Mouse (Mus musculus): ENCODE measurements around the gene Kif26b. TPM values are rescaled to one million over a fixed set of nuclear protein-coding genes. Genes with fewer than 3 reads are reported as not detected.

Gene Kif26b
- polyA plus RNA-seq, 1 experiment from 2014 or later, result 8.8 TPM

- Histone ChIP-seq H3K9me3 (no peaks in the 10 kb centered on the region), H3K36me3 (0 out of 2 replicates have a peak, but pooled peaks cover 2% of the 10 kb centered on the region), H3K4me2 (no peak overlapping the region), H3K4me3 (no peak overlapping the region), H3K27me3 (replicated peaks) (no peaks in the 10 kb centered on the region), H3K9ac (no peak overlapping the region), H3K4me1 (peaks cover 14% of the 10 kb centered on the region), H3K27ac (replicated peaks) (no peak overlapping the region)
- WGBS, result 79% methylated on average over 1 of the region's 1 CpGs
- ATAC-seq (ENCODE audit: extremely low read depth, insufficient number of reproducible peaks, low FRiP score, low TSS enrichment), result no peak
These were observed 321.6 kb downstream of the Kif26b start for GRCm38 (mm10) chr1:178850569-178850968.

GRCm38 (mm10) chr1:178854936-178855335, 326.0 kb downstream of the Kif26b start:
- Histone ChIP-seq H3K36me3 (0 out of 2 replicates have a peak, but pooled peaks cover 2% of the 10 kb centered on the region), H3K4me3 (no peak overlapping the region), H3K9me3 (no peaks in the 10 kb centered on the region), H3K4me1 (peaks cover 14% of the 10 kb centered on the region; the same call in 1 of the 2 replicates), H3K9ac (no peak overlapping the region), H3K27ac (replicated peaks) (no peak overlapping the region), H3K4me2 (no peak overlapping the region), H3K27me3 (replicated peaks) (no peaks in the 10 kb centered on the region)
- ATAC-seq (ENCODE audit: extremely low read depth, insufficient number of reproducible peaks, low FRiP score, low TSS enrichment), result no peak
- WGBS, result 78% methylated on average over 4 of the region's 4 CpGs

- ATAC-seq (ENCODE audit: extremely low read depth, insufficient number of reproducible peaks, low FRiP score, low TSS enrichment), result no peak
- WGBS, result 63% methylated on average over 6 of the region's 6 CpGs
These were observed 327.0 kb downstream of the Kif26b start for GRCm38 (mm10) chr1:178855974-178856373.

GRCm38 (mm10) chr1:178860671-178861391, 331.9 kb downstream of the Kif26b start:
- Histone ChIP-seq H3K27ac (replicated peaks) (no peak overlapping the region), H3K4me3 (no peak overlapping the region), H3K9me3 (no peaks in the 10 kb centered on the region), H3K36me3 (peaks cover 31% of the 10 kb centered on the region), H3K27me3 (replicated peaks) (no peaks in the 10 kb centered on the region), H3K4me2 (no peak overlapping the region), H3K4me1 (peaks cover 10% of the 10 kb centered on the region; the same call in 1 of the 2 replicates), H3K9ac (no peak overlapping the region)
- no peak for ATAC-seq (ENCODE audit: extremely low read depth, insufficient number of reproducible peaks, low FRiP score, low TSS enrichment)
- WGBS, result 69% methylated on average over 8 of the region's 8 CpGs

More at GRCm38 (mm10) chr1:178855974-178856373, 327.0 kb downstream of the Kif26b start:
- peaks cover 8% of the 10 kb centered on the region; the same call in 1 of the 2 replicates for H3K36me3 ChIP-seq
- no peak overlapping the region for H3K9ac ChIP-seq
- H3K4me2 ChIP-seq, result no peak overlapping the region
- H3K27me3 ChIP-seq (replicated peaks), result no peaks in the 10 kb centered on the region
- H3K4me3 ChIP-seq, result no peak overlapping the region
- peaks cover 14% of the 10 kb centered on the region; the same call in 1 of the 2 replicates for H3K4me1 ChIP-seq
- no peak overlapping the region for H3K27ac ChIP-seq (replicated peaks)
- no peaks in the 10 kb centered on the region for H3K9me3 ChIP-seq

GRCm38 (mm10) chr1:178861392-178861762, 332.5 kb downstream of the Kif26b start:
- no peak overlapping the region for H3K27ac ChIP-seq (replicated peaks)
- 86% methylated on average over 8 of the region's 8 CpGs for WGBS
- H3K4me3 ChIP-seq, result no peak overlapping the region
- no peak overlapping the region for H3K9ac ChIP-seq
- no peak overlapping the region for H3K4me2 ChIP-seq
- peaks cover 5% of the 10 kb centered on the region; the same call in 1 of the 2 replicates for H3K4me1 ChIP-seq
- no peaks in the 10 kb centered on the region for H3K27me3 ChIP-seq (replicated peaks)
- no peak for ATAC-seq (ENCODE audit: extremely low read depth, insufficient number of reproducible peaks, low FRiP score, low TSS enrichment)
- no peaks in the 10 kb centered on the region for H3K9me3 ChIP-seq
- peaks cover 35% of the 10 kb centered on the region for H3K36me3 ChIP-seq

GRCm38 (mm10) chr1:178863756-178864155, 334.8 kb downstream of the Kif26b start:
- H3K36me3 ChIP-seq, result peaks cover 48% of the 10 kb centered on the region
- no peak overlapping the region for H3K4me3 ChIP-seq
- no peak overlapping the region for H3K4me2 ChIP-seq
- WGBS, result 82% methylated on average over 6 of the region's 6 CpGs
- no peak overlapping the region for H3K27ac ChIP-seq (replicated peaks)
- no peak overlapping the region for H3K9ac ChIP-seq
- H3K4me1 ChIP-seq, result no peaks in the 10 kb centered on the region
- no peaks in the 10 kb centered on the region for H3K9me3 ChIP-seq
- H3K27me3 ChIP-seq (replicated peaks), result no peaks in the 10 kb centered on the region
- no peak for ATAC-seq (ENCODE audit: extremely low read depth, insufficient number of reproducible peaks, low FRiP score, low TSS enrichment)

- Histone ChIP-seq H3K27ac (replicated peaks) (no peak overlapping the region), H3K36me3 (peaks cover 50% of the 10 kb centered on the region), H3K9ac (no peak overlapping the region), H3K4me2 (no peak overlapping the region), H3K4me1 (peaks cover 3% of the 10 kb centered on the region; the same call in 1 of the 2 replicates), H3K4me3 (no peak overlapping the region), H3K9me3 (no peaks in the 10 kb centered on the region), H3K27me3 (replicated peaks) (no peaks in the 10 kb centered on the region)
- ATAC-seq (ENCODE audit: extremely low read depth, insufficient number of reproducible peaks, low FRiP score, low TSS enrichment), result no peak
- 83% methylated on average over 4 of the region's 4 CpGs for WGBS
These were observed 335.4 kb downstream of the Kif26b start for GRCm38 (mm10) chr1:178864297-178864696.

- Histone ChIP-seq H3K4me1 (peaks cover 11% of the 10 kb centered on the region), H3K4me3 (no peak overlapping the region), H3K9me3 (no peaks in the 10 kb centered on the region), H3K4me2 (no peak overlapping the region), H3K27me3 (replicated peaks) (no peaks in the 10 kb centered on the region), H3K9ac (no peak overlapping the region), H3K27ac (replicated peaks) (no peak overlapping the region), H3K36me3 (peaks cover 68% of the 10 kb centered on the region)
- WGBS, result 79% methylated on average over 4 of the region's 4 CpGs
- no peak for ATAC-seq (ENCODE audit: extremely low read depth, insufficient number of reproducible peaks, low FRiP score, low TSS enrichment)
These were observed 337.8 kb downstream of the Kif26b start for GRCm38 (mm10) chr1:178866757-178867156.

GRCm38 (mm10) chr1:178871055-178871454, 342.1 kb downstream of the Kif26b start:
- H3K4me3 ChIP-seq, result no peak overlapping the region
- H3K4me1 ChIP-seq, result peaks cover 11% of the 10 kb centered on the region
- no peak overlapping the region for H3K27ac ChIP-seq (replicated peaks)
- no peak overlapping the region for H3K4me2 ChIP-seq
- no peaks in the 10 kb centered on the region for H3K27me3 ChIP-seq (replicated peaks)
- H3K36me3 ChIP-seq, result peaks cover 81% of the 10 kb centered on the region
- 76% methylated on average over 3 of the region's 3 CpGs for WGBS
- H3K9ac ChIP-seq, result no peak overlapping the region
- no peak for ATAC-seq (ENCODE audit: extremely low read depth, insufficient number of reproducible peaks, low FRiP score, low TSS enrichment)
- no peaks in the 10 kb centered on the region for H3K9me3 ChIP-seq

- H3K9me3 ChIP-seq, result no peaks in the 10 kb centered on the region
- no peaks in the 10 kb centered on the region for H3K27me3 ChIP-seq (replicated peaks)
- no peak overlapping the region for H3K27ac ChIP-seq (replicated peaks)
- H3K4me1 ChIP-seq, result no peaks in the 10 kb centered on the region
- no peak overlapping the region for H3K4me3 ChIP-seq
- no peak overlapping the region for H3K4me2 ChIP-seq
- H3K36me3 ChIP-seq, result peaks cover 87% of the 10 kb centered on the region
- no peak overlapping the region for H3K9ac ChIP-seq
- no peak for ATAC-seq (ENCODE audit: extremely low read depth, insufficient number of reproducible peaks, low FRiP score, low TSS enrichment)
- 64% methylated on average over 2 of the region's 2 CpGs for WGBS
These were observed 348.0 kb downstream of the Kif26b start for GRCm38 (mm10) chr1:178876926-178877325.

GRCm38 (mm10) chr1:178878676-178879075, 349.8 kb downstream of the Kif26b start:
- no peaks in the 10 kb centered on the region for H3K4me1 ChIP-seq
- peaks cover 81% of the 10 kb centered on the region for H3K36me3 ChIP-seq
- no peaks in the 10 kb centered on the region for H3K9me3 ChIP-seq
- H3K27me3 ChIP-seq (replicated peaks), result no peaks in the 10 kb centered on the region
- H3K27ac ChIP-seq (replicated peaks), result no peak overlapping the region
- H3K4me2 ChIP-seq, result no peak overlapping the region
- WGBS, result 65% methylated on average over 1 of the region's 1 CpGs
- H3K9ac ChIP-seq, result no peak overlapping the region
- ATAC-seq (ENCODE audit: extremely low read depth, insufficient number of reproducible peaks, low FRiP score, low TSS enrichment), result no peak
- no peak overlapping the region for H3K4me3 ChIP-seq

- 61% methylated on average over 7 of the region's 7 CpGs for WGBS
- H3K4me2 ChIP-seq, result no peak overlapping the region
- no peaks in the 10 kb centered on the region for H3K9me3 ChIP-seq
- no peak overlapping the region for H3K4me3 ChIP-seq
- no peaks in the 10 kb centered on the region for H3K27me3 ChIP-seq (replicated peaks)
- no peak overlapping the region for H3K27ac ChIP-seq (replicated peaks)
- H3K9ac ChIP-seq, result no peak overlapping the region
- no peaks in the 10 kb centered on the region for H3K4me1 ChIP-seq
- no peak for ATAC-seq (ENCODE audit: extremely low read depth, insufficient number of reproducible peaks, low FRiP score, low TSS enrichment)
- H3K36me3 ChIP-seq, result peaks cover 81% of the 10 kb centered on the region
These were observed 352.0 kb downstream of the Kif26b start for GRCm38 (mm10) chr1:178880905-178881304.

Data from heart, embryonic 13.5 days (tissue).